Mouse (Mus musculus) stomach, postnatal 0 days (tissue): Measurements from ENCODE around the gene Rbms1.

Source experiments
- CTCF ChIP-seq: IDR thresholded peaks from 2 replicates; pipeline ENCODE4 v1.5.1; 2016; ENCODE audit warnings: antibody characterized with exemption, low read depth, mild to moderate bottlenecking, moderate library complexity
- EP300 ChIP-seq: optimal IDR thresholded peaks from 2 replicates; pipeline ENCODE3; 2016; ENCODE audit warnings: antibody characterized with exemption

GRCm38 (mm10) chr2:60812949-60813348 lies 150.0 kb downstream of the Rbms1 start:
- no peak for TF ChIP-seq CTCF
- TF ChIP-seq EP300 = no peak
